Mouse (Mus musculus) stomach, postnatal 0 days (tissue): ENCODE data around the gene Xylt1.

Source experiments
- CTCF ChIP-seq: IDR thresholded peaks from 2 replicates; pipeline ENCODE4 v1.5.1; 2016; ENCODE audit warnings: antibody characterized with exemption, low read depth, mild to moderate bottlenecking, moderate library complexity
- EP300 ChIP-seq: optimal IDR thresholded peaks from 2 replicates; pipeline ENCODE3; 2016; ENCODE audit warnings: antibody characterized with exemption

- TF ChIP-seq EP300 (no peak), CTCF (no peak)
Observed at GRCm38 (mm10) chr7:117621566-117621965, 240.8 kb downstream of the Xylt1 start.
